Mouse (Mus musculus) layer of hippocampus, postnatal 25 days (tissue): ENCODE measurements at regions not wholly inside any gene's neighbourhood (a gene's known extent, or its start where the extent isn't known, plus 50 kb on each side); places are given as distances from the start of the nearest gene placed in this dataset.

ENCODE experiments used
- DNase-seq, 2 experiments: peaks; one replicate each; pipeline ENCODE4 v3.0.0; 2022; ENCODE audit warnings: mixed read lengths in 2 of 2, low spot score in 1 of 2; ENCODE audit errors: extremely low spot score in 1 of 2

DNA sequence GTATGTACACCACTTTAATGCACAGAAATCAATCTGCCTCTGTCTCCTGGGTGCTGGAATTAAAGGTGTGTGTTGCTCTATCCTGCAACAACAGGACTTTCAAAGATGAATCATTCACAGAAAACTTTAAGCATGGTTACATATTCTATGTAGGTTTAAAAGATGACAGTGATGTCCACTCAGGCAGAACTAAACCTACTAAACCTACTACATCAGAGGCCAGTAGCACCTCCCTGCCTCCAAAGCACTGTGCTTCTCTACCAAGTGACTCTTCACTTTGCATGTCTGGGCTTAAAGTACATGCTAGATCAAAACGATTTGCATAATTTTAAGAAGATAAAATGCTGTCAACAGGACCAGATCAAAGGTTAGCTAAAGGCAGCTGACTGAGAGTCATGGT is 156.0 kb upstream of the Cttnbp2 start:
- no peak for DNase-seq

DNA sequence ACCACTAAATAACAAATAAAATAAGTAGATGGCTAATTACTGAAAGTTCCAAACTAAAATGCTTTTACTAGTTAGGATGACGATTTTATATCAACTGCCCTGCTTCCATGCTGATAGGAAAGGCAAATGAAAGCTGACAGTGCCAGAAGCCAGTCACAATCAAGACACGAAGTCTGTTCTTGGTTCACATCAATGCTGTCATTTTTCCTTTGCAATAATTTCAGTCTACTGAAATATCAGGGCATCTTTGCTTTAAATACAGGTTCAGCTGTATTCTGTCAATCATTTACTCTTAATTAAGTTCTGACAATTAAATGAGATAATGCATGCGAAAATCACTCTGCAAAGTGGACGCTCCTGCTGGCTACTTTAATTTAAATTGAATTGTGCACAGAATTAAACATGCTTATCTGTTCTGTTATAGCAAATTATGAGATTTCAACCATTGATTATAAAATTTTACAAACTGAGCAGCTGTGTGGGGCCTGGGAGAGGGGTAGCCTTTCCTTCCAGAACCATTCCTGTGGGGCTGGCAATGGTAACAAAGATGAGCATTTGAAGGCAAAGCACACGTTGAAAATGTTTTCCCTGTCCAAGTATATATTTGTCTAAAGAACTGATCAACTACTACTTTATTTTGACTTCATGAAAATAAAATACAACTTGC is 160.1 kb upstream of the Cttnbp2 start:
- no peak for DNase-seq

DNA sequence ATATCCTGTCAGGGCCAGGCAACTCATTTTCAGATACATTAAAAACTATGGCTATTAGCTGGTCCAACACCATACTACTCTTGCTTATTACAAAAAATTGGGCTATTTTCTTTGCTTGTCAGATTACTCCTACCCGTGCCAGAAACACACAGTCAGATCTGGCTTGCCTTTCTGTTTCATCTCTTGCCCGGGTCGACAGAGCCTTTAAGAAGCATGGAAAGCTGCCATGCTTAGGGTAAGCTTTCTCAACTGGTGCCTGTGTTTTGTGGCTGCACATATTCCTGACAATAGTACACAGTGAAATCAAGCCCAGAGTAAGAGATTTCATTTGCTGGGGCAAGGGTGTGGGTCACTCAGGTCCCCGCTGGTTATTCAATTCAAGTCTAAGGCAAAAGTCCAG is 162.5 kb upstream of the Cttnbp2 start:
- DNase-seq: no peak

DNA sequence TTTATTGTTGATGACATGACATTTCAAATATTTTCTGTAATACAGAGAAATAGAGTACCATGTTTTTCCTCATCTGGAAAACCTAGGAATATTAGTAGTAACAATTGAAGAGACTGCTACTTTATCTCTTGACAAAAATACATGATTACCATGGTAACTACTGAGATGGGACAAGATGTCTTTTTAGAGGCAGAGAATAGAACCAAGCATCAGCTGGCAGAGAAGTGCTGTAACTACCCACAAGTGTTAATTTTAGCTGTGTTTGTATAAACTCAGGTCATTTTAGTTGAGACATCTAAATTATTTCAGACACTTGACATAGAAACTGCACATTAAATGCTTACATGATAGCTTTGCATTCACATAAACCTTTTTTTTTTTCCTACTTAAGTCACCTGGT is 166.1 kb upstream of the Cttnbp2 start:
- no peak for DNase-seq

DNA sequence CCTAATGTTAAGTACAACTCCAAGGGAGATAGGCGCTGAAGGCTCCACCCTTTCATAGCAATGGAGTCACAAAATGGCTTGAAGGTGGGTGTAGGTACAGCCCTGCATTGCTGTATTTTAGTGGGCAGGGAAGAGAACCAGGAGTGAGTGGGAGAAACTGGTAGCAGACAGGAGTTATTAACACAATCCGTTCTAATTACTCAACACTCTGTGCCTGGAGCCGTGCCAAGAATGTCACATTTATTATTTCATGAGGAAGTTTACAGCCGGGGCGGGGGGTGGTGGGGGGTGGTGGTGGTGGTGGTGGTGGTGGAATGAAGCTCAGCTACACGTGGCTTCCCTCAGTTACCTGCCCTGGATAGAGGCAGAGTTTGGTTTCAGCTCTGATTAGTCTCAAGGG is 166.3 kb upstream of the Lsm8 start:
- DNase-seq: peak; percentile 25 to 63

DNA sequence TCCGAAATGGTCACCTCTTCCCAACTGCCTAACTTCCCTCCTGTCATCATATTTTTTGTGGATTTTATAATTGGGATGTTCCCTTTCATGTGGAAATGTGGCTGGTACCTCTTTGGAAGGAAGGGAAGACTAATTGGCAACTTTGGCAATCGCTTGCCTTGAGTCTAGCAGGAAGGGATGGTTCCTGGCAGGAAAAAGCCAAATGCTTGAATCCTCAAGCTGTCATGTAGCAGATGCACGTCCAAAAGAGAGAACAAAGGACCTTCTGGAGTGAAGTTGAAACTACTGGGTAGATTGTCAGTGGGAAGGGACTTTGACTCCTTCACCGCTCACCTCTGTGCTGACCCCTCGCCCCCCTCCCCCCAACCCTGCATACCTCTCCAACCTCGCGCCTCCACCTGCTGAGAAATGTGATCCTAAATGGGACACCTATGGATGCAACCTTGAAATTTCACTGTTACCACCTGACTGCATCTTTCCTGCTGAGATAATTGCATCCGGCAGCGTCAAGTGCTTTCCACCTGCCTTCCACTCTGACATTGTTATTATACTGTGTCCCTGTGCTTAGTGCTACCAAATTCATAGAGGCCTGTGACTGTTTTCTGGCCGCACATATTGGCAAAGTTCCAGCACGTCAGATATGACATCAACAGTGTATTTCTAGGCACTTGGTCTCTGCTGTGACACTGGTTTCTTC is 159.6 kb upstream of the Lsm8 start:
- DNase-seq: no peak

DNA sequence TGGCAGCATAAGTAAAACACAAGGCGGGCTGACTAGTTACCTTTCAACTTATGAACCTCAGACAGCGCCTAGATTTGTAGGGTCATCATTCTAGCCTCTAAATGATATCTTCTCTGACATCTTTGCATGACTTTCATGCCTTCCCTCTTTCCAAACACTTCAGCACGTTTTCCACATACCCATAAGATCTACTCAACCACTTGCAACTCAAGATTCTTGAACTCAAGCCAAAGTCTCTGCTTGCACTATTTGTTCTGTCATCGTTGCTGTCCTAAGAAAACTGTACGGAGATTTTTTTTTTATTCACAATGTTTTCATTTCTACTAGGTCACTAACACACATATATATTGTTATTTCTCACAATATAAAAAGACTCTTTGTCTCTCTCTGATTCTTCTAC is 150.8 kb upstream of the Lsm8 start:
- no peak for DNase-seq

DNA sequence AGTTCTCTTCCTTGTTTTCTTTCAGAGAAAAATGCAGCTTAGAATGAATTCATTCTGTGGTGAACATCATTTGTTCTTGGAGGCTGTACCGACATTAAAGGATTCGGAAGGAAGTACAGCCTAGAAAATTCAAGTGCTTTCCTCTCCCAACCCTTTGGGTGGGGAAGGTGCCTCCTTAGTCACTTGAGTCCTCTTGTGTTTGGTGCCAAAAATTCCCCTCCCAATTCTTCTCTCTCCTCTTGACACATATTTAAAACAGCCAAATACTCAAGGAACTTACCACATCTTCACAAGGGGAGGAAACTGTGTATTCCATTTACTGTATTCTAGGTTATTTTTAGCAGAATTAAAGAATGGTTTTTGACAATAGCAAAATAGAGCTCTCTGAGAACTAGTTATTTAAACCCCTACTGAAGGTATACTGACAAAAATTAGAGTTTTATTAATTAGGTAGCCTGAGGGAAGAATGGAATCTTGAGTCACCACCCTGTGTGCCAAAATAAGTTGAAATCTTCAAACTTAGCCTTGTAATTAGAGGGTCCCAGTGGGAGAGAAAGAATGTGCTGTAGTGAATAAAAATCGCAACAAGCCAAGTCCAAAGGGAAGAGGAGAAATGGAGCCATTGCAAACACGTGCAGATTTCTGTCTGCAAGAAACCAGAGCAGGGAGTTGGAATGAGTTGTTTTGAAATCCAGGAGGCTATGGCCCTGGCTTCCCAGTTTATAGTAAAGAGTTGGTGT is 149.2 kb upstream of the Lsm8 start:
- DNase-seq: no peak

DNA sequence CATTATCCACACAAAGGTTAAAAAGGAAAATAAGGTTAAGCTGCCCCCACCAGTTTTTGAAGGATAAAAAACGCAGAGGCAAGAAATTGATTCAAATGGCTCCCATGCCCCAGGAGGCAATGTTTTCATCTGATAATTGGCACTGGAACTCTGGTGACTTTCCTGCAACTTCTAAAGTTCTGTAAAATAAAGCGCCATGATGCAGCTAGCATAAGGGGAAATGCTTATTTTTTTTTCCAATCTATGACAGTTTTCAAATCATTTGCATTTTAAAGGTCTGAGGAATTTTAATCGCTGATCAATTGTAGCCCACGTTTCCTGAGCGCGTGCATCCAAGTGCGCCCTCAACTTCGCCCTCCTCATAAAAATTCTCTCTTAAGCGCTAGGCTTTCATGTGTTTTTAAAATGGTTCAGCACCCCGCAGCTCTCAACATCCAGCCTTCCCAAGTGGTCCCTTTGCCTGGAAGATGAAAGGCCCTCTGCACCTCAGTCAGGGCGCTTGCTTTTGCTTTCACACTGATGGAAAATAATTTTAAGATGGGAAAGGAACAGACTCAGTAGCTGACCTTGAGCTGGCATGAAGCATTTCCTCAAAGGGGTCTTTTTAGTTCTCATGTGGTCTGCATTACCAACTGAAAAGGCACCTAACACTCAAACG is 148.5 kb upstream of the Lsm8 start:
- no peak for DNase-seq

DNA sequence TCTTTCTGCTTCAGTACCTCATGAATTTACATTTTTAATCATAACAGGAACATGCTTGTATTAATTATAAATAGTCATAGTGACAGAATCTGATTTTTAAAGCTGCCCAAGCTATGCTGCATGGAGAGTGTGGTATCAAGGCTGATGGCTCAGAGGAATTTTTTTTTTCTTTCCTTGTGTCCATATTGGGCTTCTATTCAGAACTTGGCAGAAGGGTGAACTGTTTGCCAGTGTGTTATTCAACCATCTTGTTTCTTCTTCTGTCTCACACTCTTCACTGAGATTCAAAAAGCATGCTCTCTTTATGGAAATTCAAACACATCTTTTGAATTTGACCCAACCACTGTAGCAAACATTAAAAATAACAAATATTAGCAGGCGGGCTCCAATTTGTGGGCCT is 137.6 kb upstream of the Lsm8 start:
- no peak for DNase-seq

DNA sequence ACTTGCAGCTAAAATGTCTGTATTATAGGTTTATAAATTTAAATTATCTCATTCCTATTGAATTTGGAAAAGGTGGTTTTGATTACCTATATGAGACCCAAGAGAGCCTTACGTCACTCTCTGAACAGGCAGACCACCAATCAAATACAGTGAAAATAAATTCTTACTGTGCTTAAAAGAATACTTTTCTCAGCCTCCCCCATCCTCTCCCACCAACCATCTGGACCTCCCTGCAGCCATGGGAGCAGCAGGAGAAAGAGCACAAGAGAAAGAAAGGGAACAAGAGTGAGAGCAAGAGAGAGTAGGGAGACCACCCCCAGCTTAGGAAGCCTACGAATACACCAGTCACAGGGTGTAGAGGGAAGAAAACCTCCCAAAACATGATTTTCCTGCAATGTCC is 99.5 kb upstream of the Lsm8 start:
- no peak for DNase-seq

DNA sequence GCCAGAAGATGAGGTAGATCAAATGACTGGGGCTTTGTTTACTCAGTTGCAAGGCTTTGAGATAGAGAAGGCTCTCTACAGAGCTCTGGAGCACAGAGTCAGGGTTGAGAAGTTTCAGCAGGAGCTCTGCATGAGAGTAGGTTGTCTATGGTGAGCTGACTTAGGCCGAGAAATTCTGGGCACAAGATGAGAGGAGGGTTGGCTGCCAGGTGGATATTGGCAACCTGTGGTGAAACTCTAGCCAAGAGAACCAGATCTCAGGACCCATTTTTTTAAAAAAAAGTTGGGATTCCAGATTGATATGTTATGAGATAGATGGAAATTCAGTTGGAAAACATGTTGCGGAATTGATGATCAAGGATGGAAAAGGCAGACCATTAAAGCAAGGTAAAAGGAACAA is 83.8 kb upstream of the Lsm8 start:
- no peak for DNase-seq

DNA sequence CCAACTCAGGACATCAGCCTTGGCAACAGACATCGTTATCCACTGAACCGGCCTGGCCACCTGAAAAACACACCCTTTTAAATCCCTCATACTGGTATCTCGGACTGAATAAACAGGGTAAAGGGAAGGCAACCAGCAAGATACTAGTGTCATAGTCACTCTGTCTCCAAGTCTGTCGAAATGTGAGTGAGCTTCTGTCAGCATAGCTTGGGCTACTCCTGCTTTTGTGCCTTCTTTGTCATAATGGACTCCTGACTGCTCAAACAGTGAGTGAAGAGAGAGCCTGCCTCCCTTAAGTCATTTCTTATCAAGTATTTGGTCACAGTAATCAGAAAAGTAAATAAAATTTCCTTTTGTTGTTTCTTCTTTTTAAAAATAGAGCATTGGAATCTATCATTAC is 53.0 kb upstream of the Lsm8 start:
- no peak for DNase-seq

DNA sequence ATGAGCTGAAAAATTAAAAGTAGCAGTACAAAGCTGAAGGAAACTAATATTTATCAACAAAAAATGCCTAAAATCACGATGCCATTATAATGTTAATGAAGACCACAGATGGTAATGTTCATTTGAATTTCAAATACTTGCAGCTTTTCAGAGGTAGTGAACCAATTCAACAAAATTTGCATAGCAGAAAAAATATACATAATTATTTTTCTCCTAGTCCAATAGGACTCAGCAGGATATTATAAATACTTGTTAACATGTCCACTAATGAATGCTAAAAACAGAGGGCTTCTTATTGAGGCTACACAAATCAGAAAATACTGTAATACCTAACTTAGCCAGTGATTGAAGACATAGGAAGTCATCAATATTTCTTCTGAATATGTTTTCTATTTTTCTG is 52.5 kb upstream of the Lsm8 start:
- no peak for DNase-seq

DNA sequence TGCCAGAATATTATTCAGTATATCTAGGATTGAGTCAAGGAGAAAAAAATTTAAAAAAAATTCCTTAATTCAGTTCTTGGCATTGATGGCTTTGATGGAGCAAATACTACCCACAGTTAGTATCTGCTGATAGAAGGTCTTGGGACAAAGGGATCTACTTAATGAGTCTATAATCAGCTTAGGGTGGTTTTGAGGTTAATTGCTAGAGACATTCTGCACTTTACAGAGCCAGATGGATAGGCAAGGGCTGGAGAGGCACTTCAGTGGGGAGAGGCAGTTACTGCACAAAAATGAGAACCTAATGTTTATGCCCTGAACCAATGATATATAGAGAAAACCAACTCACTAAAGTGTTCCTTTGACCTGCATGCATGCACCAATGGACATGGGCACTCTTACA is 51.8 kb upstream of the Lsm8 start:
- no peak for DNase-seq
